Mouse (Mus musculus): ENCODE measurements around the gene Zfand6. TPM values are rescaled to one million over a fixed set of nuclear protein-coding genes. Genes with fewer than 3 reads are reported as not detected.

Gene Zfand6
- total RNA-seq, 2 experiments from 2014 or later: 59.9 to 63.2 TPM

DNA sequence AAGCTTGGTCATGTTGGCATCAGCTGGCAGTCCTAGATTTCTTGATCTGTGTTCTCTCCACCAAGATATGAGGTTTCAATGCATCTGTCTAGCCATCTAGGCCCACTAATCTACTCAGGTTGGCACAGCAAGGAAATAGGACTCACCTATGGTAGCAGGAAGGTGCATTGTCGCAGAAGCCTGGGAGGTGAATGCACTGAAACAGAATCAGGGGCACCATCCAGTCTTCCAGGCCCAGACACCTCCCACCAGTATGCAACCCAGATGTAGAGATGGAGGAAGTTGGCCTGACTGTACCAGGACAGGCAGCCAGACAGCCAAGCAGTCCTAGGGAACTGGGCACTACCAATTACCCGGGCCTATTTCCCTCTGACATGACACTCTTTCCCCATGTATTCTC, 89.1 kb downstream of the Zfand6 start:
- intact Hi-C loops (cut with DNase I): no loop called here
- no peak for DNase-seq (ENCODE audit: low spot score in 2 of 2)

DNA sequence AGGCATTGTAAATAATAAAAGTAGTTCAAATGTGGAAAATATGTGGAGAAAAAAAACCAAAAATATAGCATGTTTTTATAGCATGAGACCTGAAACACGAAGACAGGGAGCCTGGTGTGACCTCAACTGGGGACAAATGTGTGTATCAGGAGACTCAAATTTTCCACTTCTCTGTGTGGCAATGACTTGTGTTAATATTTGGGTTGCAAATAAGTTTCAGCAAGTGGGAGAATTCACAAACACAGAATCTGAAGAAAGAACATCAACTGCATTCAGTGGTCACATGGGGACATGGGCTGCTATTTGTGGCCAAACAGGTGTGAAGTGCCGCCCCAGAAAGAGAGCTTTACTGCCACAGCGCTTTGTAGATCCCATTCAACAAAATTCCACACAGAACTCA, 93.1 kb downstream of the Zfand6 start:
- intact Hi-C loops (cut with DNase I): no loop called here
- DNase-seq (ENCODE audit: low spot score in 2 of 2): no peak

DNA sequence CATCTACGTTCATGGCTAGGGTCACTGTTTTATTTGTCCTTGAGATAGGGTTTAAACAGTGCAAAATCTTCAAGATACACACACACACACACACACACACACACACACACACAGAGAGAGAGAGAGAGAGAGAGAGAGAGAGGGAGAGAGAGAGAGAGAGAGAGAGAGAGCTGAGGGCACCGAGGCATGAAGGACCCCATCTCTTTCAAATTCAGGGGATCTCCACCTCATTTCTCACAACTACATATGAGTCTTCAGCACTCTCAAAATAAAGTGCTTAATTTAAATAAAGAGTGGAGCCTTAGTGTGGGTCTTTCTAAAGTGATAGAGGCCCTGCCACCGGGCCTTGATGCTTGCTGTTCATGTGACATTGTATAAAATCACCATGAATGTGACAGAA, 93.8 kb downstream of the Zfand6 start:
- intact Hi-C loops (cut with DNase I): no loop called here
- DNase-seq (ENCODE audit: low spot score in 2 of 2): no peak

DNA sequence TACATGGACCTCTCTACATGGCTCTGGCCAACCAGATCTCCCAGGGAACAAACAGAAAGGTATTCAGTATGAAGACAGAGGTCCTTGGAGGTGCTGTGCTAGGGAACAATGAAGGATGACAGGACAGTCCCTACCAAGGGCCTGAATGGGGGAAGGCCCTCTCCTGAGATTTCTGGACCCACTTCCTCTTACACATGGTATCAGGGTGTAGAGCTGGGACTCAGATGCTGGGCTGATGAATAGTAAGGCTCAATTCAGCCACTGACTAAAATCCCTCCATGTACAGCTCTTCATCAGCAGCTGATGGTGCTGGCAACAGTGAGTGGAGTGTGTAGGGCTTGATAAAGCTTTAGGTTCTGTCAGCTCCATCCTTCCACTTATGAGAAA, 94.8 kb downstream of the Zfand6 start:
- no peak for DNase-seq (ENCODE audit: low spot score in 2 of 2)
- intact Hi-C loops (cut with DNase I): loop anchor here (5.0 kb wide), 2 partner anchors 147 to 182 kb away; no protein-coding TSS in a partner anchor

DNA sequence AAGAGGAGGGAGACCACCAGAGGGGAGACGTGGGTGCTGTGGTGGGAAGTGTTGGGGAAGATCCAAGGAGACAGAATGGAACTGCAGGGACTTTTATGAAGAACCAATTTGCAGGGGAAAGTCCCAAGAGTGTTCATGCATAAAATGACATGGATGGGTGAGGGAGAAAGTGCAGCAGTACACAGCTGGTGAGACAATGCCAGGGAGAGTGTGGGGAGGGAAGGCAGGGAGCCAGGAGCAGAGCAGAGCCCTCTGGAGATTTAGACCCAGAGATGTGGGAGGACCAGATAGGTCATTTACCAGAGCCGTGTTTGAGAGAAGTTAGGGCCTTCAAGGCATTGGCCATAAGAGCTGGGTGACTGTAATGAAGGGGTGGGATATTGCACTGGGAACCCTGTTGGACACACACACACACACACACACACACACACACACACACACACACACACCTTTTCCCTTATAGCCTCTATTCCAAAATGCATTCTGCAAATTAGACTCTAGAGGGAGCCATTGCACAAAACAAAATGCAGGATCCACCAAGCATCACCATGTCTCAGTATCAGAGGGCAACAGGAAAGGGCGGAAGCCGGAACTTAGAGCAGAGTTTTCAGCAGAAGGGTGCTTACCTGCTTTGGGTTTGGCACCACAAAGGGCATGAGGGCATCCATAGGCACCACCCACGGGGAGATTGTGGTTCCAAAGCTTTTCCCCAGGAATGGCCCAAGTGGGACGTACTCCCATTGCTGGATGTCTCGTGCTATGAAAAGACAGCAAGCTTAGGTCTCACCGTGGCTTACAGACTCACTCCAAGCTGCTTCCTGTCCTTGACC, 95.5 kb downstream of the Zfand6 start:
- intact Hi-C loops (cut with DNase I): loop anchor here (5.0 kb wide), 2 partner anchors 148 to 183 kb away; no protein-coding TSS in a partner anchor
- no peak for DNase-seq (ENCODE audit: low spot score in 2 of 2)

DNA sequence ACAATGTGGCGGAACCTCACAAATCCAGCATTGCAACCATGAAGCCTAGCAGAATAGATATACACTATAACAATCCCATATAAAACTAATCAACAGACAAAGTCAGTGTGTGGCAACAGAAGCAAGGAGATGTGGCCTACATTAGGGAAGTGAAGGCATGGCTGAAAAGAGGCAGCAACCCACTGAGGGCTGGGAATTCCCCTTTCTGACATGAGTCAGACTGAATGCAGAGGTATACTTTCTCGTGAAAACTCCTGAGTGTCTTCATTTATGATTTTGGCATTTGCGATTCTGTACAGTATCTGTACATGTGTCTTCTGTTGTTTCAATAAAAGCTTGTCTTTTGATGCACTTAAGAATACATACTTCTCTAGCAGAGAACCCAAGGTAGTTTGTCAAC, 98.4 kb downstream of the Zfand6 start:
- DNase-seq (ENCODE audit: low spot score in 2 of 2): no peak
- intact Hi-C loops (cut with DNase I): loop anchor here (5.0 kb wide), 2 partner anchors 151 to 186 kb away; no protein-coding TSS in a partner anchor

DNA sequence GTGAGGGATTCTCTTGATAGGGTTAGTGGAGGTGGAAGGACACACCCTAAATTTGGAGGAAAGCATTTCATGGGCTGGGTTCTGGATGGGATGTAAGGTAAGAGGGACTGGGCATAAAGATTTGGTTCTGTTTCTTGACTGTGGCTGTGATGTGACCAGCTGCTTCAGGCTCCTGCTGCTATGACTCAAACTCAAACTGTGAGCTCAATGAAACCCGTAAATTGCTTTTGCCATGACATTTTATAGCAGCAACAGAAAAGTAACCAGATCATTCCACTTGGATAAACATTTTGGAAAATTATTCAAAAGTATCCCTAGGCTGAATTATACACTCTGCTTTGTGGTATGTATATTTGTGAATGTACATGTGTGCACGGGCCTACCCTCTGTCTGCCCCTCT, 99.1 kb downstream of the Zfand6 start:
- intact Hi-C loops (cut with DNase I): loop anchor here (5.0 kb wide), 2 partner anchors 152 to 187 kb away; no protein-coding TSS in a partner anchor
- DNase-seq (ENCODE audit: low spot score in 2 of 2): no peak

DNA sequence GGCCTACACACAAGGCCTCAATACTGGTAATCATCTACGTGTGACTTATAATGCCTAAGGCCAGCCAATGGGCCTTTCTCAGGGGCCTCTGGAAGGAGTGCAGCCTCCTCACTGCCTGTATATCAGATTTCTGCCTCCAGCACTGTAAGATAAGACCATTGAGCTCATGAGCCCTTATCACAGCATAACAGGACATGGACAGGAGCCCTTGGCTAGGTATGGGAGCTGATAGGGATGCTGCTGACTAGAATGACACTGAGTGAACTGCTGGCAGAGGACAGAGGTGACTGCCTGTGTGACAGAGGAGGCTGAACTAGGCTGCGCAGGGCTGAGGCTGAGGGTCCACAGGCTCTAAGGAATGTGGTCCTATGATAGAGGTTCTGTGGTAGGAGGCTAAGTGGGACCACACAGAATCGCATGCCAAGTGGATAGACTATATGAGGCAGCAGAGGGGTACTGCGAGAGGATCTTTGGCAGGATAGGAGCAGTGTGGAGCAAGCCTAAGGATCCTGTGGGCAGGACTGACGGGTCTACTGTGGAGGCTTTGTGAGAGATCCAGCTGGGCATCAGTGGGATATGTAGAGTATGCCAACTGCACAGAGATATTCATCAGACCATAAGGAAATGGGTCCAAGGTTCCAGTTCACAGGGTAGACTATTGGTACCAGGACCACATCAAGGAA, 102.5 kb downstream of the Zfand6 start:
- no peak for DNase-seq (ENCODE audit: low spot score in 2 of 2)
- intact Hi-C loops (cut with DNase I): loop anchor here (10.0 kb wide), 1 partner anchor 132 kb away; no protein-coding TSS in a partner anchor

DNA sequence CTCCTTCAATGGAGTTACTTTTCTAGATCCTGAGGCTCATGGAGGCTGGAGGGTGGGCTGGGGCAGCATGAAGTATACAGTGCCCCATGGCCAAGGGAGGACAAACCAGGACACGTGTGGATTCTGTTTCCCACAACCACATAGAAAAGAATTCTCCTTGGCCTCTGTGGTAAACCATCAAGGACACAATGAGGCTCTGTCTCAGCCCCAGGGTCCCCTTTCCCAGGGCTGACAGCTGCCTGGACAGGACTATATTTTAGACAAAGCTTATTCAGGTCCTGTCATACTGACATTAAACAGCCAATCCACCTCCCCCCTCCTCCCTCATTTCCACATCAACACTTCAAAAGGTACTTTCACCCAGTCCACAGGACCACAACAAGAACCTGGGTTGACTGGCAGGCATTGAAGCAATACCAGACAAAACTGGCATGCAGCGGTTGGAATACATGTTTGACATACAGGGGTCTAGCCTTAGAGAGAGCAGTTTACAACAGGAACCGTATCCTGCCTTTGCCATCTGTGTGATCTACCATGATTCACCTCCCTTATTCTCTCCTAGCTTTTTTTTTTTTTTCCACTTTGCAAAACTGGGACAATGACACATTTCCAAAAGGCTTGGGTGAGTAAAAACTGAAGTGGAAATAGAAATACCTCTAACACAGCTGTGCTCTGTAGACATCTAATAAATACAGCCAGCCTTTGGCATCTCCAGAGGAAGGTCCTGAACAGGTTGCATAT, 103.2 kb downstream of the Zfand6 start:
- no peak for DNase-seq (ENCODE audit: low spot score in 2 of 2)

DNA sequence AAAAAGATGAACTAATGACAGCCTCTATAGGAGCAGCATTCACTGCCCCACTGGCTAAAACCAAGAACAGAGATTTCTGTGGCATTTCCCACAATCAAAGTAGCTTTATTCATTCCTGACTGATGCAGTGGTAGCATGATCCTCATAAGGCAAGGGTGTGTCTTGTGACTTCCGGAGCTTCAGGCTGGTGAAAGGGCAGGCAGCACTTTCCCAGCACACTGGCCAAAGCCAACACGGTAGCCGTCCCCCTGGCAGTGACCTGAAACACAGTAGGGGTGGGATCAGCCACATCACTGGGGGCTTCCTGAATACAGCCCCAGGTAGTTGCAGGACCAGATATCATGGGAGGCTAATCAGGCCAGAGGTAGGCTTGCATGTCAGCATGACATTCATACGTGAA, 104.7 kb downstream of the Zfand6 start:
- intact Hi-C loops (cut with DNase I): loop anchor here (10.0 kb wide), 1 partner anchor 130 kb away; no protein-coding TSS in a partner anchor
- no peak for DNase-seq (ENCODE audit: low spot score in 2 of 2)

More for the DNA sequence above, 103.2 kb downstream of the Zfand6 start:
- intact Hi-C loops (cut with DNase I): loop anchor here (10.0 kb wide), 1 partner anchor 132 kb away; no protein-coding TSS in a partner anchor

DNA sequence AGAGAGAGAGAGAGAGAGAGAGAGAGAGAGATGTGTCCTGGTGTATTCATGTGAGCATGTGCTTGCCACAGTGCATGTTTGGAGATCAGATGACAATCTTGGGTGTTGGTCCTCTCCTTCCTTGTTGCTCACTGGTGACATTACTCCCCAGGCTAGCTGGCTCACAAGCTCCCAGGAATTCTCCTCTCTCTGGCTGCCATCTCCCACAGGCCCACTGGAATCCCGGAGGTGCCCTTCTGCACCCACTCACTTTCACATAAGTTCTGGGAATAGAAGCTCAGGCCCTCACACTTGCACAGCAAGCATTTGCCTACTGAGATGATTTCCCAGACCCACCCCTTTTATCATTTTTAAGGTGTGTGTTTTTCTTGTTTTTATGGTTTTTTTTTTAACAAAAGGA, 110.0 kb downstream of the Zfand6 start:
- DNase-seq (ENCODE audit: low spot score in 2 of 2): peak in 1 of 2 experiments; percentile 28
- intact Hi-C loops (cut with DNase I): loop anchor here (10.0 kb wide), 1 partner anchor 125 kb away; no protein-coding TSS in a partner anchor

DNA sequence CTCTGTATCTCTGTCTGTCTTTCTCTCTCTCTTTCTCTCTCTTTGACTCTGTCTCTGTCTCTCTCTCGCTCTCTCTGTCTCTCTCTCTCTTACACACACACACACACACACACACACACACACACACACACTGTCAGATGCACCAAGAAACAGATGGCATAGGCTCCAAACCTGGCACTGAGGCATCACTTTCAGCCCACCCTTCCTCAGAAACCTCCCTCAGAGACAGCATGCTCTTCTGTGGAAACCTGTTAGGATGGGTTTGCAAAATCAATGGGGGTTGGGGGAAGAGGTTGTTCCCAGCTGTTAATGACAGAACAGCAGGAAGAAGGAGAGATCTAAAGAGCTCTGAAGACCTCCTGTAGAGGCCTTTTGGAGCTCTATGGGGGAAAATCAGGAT, 110.9 kb downstream of the Zfand6 start:
- intact Hi-C loops (cut with DNase I): no loop called here

DNA sequence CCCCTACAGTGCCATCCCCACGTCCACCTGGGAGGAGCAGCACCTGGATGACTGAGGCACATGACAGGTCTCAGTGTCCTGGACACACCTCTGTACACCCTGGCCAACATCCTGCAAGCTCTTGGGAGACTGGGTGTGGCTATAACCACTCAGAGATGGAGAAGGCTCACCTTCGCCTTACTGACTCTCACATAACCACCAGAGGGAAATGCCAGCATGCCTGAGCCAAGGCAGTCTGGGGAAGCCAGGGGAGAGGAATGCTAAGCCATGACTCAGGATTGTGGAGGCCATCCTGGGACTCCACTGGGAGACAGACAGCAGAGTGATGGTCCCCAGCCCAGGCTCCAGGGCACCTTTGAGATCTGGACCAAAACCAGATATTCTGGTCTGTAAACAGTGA, 112.7 kb downstream of the Zfand6 start:
- intact Hi-C loops (cut with DNase I): no loop called here
- DNase-seq (ENCODE audit: low spot score in 2 of 2): no peak

More for the DNA sequence above, 110.9 kb downstream of the Zfand6 start:
- peak; percentile 44 to 50 for DNase-seq (ENCODE audit: low spot score in 2 of 2)

DNA sequence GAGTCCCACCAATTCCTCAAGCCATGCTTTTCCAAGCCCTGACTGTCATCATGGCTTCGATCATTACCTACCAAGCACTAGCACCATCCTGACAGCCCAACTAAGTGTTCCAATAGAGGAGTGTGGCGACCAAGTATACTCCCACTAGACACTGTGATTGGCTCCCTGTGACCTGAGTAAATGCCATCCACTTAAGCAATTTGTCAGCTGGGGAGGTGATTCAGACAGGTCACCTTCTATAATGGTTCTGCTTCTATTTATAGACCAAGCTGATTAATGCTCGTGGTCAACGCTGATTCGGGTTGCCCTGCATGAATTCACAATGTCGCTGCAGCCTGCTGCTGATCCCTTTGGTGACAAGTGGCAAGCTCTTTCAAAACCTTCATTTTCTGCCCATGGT, 123.6 kb downstream of the Zfand6 start:
- no peak for DNase-seq (ENCODE audit: low spot score in 2 of 2)

DNA sequence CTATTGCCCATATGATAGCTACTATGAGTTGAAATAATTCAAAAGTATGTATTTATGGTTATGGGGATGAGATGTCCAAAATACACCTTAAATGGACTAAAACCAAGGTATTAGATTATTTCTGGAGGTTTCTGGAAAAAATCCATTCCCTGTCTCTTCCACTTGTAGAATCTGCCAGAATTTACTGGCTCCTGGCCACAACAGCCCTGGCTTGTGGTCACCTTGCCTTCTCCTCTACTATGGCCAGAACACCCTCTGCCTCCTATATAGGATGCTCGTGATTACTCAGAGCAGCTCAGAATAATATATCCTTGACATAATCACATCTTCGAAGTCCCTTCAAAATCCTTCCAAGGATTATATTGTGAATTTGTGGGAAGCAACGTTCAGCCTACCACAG, 125.5 kb downstream of the Zfand6 start:
- no peak for DNase-seq (ENCODE audit: low spot score in 2 of 2)
- intact Hi-C loops (cut with DNase I): no loop called here

More for the DNA sequence above, 123.6 kb downstream of the Zfand6 start:
- intact Hi-C loops (cut with DNase I): no loop called here

Other genes with a start within 250 kb of the Zfand6 start
- gene Gm2115, start 161.0 kb downstream of the Zfand6 start, total RNA-seq (2021): 1 to 10 TPM; 4.6 to 4.8 TPM
- 10 to 100 TPM; 15.1 to 20.1 TPM for gene Fah, start 83.2 kb downstream of the Zfand6 start, total RNA-seq (2021)
- not detected for gene Olfr291, start 163.6 kb upstream of the Zfand6 start, total RNA-seq (2021)

Data from left cerebral cortex, postnatal 36 days (tissue).